Mouse (Mus musculus): ENCODE measurements at regions not wholly inside any gene's neighbourhood (a gene's known extent, or its start where the extent isn't known, plus 50 kb on each side); places are given as distances from the start of the nearest gene placed in this dataset.

GRCm38 (mm10) chr6:51012086-51012830 lies 358.0 kb upstream of the Npvf start:
- DNase-seq, result no peak

GRCm38 (mm10) chr6:51015735-51016134 lies 361.5 kb upstream of the Npvf start:
- no peak for DNase-seq

- no peak for DNase-seq
These were observed 362.3 kb upstream of the Npvf start for GRCm38 (mm10) chr6:51016441-51017070.

DNA sequence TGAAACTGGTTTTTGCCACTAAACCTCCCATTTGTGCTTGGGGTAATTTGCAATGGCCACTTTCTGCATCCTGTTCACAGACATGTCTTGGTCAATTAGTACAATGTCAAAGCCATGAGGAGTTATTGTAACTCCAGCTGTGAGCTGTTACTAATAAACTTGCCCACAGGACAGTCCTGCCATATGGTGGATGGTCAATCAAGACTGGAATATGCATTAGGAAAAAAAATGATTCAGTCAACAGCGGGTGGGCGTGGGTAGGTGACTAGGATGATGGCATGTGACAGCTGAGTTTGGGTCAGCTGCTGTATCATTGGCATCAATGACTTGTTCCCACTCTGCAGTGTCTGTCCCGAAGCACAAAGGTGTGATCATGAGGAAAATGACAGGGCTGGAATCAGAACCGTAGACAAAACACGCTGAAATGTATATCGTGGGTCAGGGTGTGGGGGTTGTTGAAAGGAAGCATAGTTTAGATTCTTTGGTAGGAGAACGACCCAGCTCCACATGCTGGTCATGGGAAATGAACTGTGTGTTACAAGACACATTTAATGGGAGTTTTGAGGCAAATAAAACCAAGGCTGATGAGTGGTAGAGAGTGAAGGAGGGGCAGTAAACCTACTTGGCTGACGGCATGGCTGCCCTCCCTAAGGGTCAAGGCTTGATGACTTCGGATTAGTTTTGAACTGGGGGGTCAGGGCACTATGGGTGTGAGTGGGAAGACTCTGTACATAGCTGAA lies 363.2 kb upstream of the Npvf start:
- DNase-seq, result no peak

DNA sequence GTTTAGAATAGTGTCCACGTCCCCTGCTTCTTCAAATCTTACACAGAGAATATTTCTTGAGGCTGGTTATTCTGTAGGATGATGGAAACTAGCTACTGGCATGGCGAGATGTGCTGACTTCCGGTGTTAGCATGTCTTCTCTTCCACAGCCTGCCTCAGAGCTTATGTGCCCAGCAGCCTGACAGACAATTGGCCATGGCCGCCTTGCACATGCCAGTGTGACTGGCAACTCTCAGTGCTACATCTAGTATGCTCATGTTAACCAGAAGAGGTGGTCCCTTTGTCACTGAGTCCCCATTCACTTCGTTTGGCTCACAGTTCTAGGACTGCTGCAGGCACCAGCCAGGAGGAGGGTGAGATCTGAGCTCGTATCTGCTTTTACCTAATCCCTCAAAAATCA lies 367.0 kb upstream of the Npvf start:
- no peak for DNase-seq

GRCm38 (mm10) chr6:51023361-51023760 lies 369.1 kb upstream of the Npvf start:
- no peak for DNase-seq

DNA sequence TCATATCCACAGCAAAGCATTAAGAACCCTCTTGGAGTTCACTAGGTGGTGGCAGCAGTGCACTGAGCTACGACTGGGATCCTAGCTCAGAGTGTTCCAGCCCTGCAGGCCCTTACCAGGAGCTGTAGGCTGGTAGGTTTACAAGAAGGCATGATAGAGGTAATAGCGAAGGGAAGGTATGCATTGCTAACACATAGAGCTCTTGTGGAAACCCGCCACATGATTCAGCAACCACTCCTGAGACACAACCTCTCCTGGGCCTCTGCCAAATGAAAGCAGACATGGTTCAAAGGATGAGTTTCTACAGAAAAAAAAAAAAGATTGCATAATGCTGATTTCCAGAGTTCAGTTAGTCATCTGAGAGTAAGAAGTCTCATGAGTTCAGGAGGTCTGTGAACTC lies 370.5 kb upstream of the Npvf start:
- no peak for DNase-seq

- DNase-seq, result no peak
These were observed 371.2 kb upstream of the Npvf start for GRCm38 (mm10) chr6:51025411-51025810.

- no peak for DNase-seq
These were observed 373.1 kb upstream of the Npvf start for GRCm38 (mm10) chr6:51027296-51027695.

GRCm38 (mm10) chr6:51029516-51029915 lies 375.3 kb upstream of the Npvf start:
- no peak for DNase-seq

- no peak for DNase-seq
These were observed 375.7 kb upstream of the Npvf start for GRCm38 (mm10) chr6:51029953-51030352.

GRCm38 (mm10) chr6:51033835-51034234 lies 379.6 kb upstream of the Npvf start:
- DNase-seq, result no peak

DNA sequence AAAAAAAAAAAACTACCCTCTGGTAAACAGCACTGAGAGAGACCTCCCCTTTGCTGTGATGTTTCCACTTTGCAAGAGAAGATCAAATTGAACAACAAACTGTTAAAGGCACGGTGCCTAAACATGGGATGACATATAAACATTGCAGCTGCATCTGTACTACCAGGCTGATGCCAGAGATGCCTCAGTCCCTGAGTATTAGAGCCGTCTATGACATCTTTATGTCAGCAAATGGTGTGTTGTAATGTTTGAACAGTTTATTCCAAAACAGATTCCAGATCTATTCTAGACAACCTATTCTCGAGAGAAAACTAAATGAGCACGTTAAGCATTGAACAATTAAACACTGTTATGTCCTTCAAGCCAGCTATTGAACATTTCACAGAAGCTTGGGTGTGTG lies 381.8 kb upstream of the Npvf start:
- DNase-seq, result no peak

DNA sequence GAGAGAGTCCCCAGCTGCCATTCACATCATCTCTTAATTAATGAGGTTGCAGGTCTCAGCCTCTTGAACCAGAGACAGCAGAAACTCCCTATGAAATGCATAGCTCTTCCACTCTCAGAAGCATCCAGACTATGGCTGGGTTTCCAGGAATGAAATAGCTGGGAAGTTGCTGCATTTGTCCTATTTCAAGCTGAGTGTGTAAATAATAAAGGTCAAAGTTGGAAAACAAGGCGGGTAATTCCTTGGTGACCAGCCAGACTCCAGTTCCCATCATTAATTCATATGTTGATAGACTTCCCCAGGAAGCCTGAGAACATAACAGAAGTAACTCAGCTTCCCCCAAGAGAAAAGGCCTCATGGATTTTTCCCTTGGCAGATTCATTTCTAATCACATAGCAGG lies 382.3 kb upstream of the Npvf start:
- no peak for DNase-seq

- DNase-seq, result no peak
These were observed 382.7 kb upstream of the Npvf start for GRCm38 (mm10) chr6:51036956-51037355.

DNA sequence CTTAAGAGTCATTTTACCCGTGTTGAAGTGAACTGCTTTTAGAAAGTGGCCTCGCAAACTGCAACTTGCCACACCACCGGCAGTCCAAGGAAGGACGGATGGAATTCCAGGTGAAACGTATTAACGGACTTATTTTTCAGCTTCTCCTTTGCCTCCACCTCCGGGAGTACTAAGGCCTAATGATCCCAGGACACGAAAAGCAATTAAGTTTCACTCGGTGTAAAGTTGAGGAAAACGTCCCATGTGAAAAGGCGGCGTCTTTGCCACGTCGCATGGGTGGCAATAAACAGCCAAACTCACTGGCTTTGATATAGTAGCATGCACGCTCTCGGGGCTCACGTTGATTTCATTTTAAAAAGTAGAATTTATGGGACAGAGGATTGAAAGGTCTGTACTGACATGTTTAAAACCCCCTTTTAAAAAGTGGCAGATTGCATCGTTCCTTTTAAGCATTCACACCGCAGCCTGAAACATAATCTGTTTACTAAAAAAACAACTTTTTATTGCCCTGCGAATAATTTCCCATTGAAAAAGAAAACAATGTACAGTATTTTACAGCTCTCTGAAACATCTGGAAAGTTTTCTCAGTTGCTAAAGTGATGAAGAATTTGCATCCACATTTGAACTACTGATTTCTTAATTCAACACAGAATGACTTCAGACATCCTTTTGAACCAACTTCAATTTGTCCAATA lies 385.4 kb upstream of the Npvf start:
- DNase-seq, result no peak

GRCm38 (mm10) chr6:51043970-51044369 lies 388.5 kb upstream of the Nfe2l3 start:
- no peak for DNase-seq

DNA sequence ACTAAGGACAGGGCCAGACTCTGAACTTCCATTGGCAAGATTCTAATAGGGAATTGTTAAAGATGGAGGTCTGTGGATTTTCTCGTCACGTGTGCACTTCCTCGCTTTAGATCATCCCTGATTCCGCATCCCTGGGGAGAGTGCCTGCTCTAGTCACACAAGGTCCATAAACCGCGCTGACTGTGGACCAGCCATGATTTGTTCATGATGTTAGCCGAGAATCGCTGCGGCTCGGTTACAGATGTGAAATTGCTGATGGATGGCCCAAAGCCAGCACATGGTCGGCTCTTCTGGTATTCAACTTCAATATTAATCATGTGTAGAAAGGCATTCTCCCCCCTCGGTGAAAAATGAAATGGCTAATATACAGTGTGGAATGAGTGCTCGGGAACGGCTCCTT lies 387.6 kb upstream of the Nfe2l3 start:
- DNase-seq, result no peak

GRCm38 (mm10) chr6:51052451-51052921 lies 380.0 kb upstream of the Nfe2l3 start:
- DNase-seq, result no peak

DNA sequence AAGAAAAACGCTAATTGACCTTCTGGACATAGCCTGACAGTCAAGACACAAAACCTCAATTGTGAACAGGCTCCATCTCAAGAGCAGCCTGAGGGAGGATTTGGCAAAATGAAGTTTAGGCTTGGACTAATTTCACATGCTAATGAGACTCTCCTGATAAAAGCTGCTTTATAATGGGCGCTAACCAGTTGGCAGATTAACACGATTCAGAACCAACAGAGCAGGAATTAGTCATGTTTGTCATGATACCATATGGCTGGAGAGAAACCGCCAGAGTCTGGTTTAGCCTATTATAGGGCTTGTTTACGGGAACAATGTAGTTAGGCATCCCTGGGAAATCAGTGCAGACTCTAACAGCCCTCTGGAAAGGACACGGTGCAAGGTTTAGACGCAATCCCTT lies 375.2 kb upstream of the Nfe2l3 start:
- DNase-seq, result no peak

- no peak for DNase-seq
These were observed 372.3 kb upstream of the Nfe2l3 start for GRCm38 (mm10) chr6:51059923-51060847.

Measured in thymus, adult 18-20 months (tissue).